Mouse (Mus musculus): Measurements from ENCODE around the gene Lmnb2.

The Lmnb2 gene

DNA sequence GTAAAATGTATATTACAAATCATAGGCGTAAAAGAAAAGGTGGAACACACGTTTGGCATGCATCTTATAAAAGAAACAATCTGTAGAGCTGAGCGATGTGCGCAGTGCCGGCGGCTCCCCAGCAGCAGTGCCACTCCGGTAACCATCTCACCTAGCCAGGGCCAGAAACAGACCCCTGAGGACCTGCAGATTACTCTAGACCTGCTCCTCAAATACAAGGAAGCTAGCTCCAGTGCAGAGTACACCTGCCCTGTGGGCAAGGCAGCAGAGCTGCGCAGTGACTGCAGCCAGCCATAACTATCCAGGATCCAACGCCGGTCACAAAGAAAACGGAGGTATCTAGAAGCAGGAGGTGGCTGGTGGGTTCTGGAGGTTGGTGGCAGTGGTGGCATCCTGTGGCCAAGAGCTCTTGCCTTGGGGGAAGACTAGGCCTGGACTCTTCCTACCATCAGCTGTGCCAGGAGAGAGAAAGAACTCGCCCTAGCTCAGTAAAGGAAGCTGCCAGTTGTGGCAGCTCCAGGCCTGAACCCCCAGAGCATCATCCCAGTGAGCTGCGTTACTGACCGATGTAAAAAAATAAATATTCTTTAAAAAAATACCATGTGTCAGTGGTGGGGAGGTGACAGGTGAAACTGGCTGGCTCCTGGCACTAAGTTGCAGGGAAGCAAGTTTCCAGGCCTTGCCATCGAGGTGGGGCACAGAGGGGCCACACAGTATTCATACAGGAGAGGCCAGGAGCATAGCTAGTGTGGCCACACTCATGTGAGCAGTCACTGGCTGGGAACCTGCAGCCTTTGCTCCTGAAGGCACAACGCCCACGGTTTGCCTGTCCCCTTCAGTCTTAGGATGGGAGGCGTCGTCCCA is 16.4 kb downstream of the Lmnb2 start:
- in situ Hi-C loops (cut with MboI; ENCODE audit: unreplicated experiment in 2 of 2) = no loop called here

DNA sequence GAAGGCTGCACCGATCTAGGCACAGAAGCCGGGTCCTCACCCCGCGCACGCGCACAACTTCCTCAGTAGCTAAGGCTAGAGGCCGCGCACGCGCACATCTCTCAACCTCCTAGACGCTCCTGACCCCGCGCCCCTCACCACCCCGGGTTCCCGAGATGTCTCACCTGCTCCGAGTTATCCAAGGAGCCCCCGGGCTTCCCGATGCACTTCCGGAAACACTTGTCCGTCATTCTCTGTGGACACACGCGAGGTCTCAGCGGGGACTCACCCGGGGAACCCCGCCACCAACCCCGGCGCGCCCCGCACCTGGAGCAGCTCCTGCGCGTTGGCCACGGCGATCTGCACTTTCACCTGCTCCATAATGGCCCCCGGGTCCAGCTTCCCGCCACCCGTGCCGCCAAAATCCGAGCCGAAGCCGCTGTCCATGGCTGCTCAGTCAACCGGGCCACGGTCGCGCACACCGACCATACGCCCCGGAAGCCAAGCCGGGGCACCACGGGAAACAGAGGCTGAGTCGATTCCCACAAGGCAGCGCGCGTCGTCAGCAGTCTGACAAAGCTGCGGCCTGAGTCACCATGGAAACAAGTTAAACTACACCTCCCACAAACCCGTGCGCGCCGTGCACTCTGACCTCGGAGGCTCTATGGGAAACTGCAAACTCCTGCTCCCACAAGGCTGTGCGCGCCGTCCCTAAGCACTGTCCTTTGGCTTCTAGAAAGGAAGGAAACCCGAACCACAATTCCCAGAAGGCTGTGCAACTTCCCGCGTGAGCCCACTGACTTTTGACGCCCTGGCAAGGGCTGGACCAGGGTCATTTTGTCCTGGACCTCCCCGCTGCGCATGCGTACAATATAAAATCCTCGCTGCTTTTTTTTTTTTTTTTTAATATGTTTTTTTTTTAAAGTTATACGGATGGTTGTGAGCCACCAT is 17.5 kb downstream of the Lmnb2 start, which contains the start of gene Timm13:
Gene Timm13, minus strand, starts transcription at position 652 of the 930 bp plus-strand sequence.
- in situ Hi-C loops (cut with MboI; ENCODE audit: unreplicated experiment in 2 of 2) = no loop called here

DNA sequence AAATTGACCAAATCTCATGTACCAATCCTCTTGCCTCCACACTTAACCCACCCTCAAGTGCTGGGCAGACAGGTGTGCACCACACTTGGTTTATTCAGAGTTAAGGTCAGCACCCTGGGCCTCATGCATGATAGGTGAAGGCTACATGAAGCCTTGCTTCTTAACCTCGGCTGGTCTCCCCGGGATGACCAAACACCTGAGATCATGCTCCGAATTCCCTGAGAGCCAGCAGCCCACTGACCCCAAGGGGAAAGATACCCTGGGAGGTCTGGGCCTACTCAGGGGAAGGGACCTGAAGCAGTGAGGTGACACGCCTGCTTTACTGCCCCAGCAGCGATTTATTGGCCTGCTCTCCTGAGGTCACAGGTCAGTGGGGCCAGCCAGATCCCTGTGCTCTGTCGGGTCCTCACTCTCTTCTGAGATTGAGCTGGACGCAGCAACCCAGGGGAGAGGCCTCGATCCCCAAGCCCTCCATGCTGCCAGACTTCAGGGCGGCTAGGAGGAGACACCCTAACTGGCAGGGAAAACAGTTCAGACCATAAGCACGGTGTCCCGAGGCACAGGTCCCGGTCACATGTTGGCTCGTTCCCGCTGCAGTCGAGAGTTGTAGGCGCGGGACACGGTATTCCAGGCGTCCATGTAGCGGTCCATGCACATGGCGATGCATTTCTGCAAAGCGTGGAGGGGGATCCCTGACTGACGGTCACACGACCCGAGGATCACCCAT is 18.3 kb downstream of the Lmnb2 start:
- in situ Hi-C loops (cut with MboI; ENCODE audit: unreplicated experiment in 2 of 2) = loop anchor here in 1 of 2 experiments (25.0 kb wide), 1 partner anchor 337 kb away; the partner anchor contains the start of gene Rexo1

DNA sequence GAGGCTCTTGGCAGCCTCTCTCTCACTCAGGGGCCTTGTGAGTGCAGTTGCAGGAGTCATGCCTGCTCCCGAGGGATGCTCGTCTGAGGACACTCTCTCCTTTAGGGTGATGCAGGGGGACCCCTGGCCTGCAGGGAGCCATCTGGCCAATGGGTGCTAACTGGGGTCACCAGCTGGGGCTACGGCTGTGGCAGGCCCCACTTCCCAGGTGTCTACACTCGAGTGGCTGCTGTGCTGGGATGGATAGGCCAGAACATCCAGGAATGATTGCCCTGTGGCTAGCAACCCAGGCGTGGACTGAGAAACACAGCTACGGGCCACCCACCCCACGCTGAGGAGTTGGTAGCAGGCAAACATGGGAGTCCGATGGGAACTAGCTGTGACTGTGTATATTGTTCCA is 19.0 kb downstream of the Lmnb2 start:
- in situ Hi-C loops (cut with MboI; ENCODE audit: unreplicated experiment in 2 of 2) = loop anchor here in 1 of 2 experiments (25.0 kb wide), 1 partner anchor 337 kb away; the partner anchor contains the start of gene Rexo1

DNA sequence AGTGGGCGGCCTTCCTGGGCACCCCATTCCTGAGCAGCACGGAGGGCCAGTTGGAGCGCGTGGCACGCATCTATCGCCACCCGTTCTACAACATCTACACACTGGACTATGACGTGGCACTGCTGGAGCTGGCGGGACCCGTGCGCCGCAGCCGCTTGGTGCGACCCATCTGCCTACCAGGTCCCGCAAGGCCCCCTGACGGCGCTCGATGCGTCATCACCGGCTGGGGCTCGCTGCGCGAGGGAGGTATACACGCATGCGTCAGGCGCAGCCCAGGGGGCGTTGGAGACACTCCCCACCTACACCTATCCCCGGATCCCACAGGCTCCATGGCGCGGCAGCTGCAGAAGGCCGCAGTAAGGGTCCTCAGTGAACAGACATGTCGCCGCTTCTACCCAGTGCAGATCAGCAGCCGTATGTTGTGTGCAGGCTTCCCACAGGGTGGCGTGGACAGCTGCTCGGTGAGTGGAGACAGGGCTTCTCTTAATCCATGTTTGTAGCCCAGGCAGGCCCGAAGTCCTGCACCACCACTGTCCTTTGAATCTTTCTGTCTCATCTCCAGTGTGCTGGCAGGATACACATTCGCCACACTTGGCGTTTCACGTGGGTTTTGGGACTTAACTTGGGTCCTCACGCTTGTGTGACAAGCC is 20.1 kb downstream of the Lmnb2 start:
- in situ Hi-C loops (cut with MboI; ENCODE audit: unreplicated experiment in 2 of 2) = loop anchor here in 1 of 2 experiments (25.0 kb wide), 1 partner anchor 336 kb away; the partner anchor contains the start of gene Rexo1

DNA sequence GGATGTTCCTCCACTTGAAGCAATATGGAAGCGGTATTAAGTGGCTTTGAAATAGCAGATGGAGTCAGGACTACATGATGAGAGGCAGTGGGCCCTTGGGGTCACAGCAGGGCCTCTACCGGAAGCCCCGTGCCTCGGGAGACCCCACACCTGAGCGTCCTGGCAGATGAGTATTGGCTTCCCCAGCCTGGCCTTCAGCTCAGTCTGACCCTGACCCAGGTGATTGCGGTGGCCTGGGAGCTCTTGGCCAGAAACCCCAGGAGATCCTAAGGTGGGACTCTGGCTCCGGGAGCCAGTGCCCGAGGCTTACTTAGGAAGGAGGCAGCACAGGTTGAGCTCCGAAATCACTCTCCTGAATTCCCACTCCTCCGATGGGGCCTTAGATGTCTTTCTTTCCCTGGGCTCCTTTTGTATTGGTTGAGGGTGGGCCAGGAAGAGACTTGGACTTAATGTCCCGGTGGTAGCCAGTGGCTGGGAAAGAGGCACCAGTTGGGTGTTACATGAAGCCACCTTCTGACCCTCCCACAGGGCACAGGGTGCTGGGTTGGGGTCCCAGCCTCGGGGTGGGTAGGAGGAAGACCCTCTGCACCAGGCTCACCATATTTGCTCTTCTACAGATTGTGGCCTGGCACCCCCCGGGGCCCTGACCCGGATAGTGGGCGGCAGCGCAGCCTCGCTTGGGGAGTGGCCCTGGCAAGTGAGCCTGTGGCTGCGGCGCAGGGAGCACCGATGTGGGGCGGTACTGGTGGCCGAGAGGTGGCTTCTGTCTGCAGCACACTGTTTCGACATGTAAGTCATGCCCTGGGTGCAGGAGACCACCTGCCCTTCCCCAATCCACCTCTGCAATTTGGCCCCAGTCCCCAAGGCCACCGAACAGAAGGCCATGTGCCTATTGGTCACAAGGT is 21.2 kb downstream of the Lmnb2 start:
- in situ Hi-C loops (cut with MboI; ENCODE audit: unreplicated experiment in 2 of 2) = loop anchor here in 1 of 2 experiments (25.0 kb wide), 1 partner anchor 335 kb away; the partner anchor contains the start of gene Rexo1

DNA sequence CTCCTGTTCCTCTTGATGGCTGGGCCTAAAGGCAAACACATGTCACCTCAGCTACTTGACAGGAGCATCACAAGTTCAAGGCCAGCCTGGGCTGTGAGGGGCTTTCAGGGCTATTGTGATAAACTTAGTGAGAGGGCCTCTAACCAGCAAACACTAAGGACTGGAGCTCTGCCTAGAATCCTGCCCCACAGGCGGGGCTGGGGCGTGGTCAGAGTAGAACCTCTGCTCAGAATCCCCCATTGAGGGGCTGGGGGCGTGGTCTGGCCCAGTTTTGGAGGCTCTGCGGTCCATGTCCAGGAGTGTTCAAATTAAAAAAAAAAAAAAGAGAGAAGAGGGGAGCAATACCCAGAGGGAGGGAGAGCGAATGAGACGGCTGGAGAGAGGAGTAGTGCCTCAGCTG is 22.3 kb downstream of the Lmnb2 start:
- in situ Hi-C loops (cut with MboI; ENCODE audit: unreplicated experiment in 2 of 2) = loop anchor here in 1 of 2 experiments (25.0 kb wide), 1 partner anchor 333 kb away; the partner anchor contains the start of gene Rexo1

DNA sequence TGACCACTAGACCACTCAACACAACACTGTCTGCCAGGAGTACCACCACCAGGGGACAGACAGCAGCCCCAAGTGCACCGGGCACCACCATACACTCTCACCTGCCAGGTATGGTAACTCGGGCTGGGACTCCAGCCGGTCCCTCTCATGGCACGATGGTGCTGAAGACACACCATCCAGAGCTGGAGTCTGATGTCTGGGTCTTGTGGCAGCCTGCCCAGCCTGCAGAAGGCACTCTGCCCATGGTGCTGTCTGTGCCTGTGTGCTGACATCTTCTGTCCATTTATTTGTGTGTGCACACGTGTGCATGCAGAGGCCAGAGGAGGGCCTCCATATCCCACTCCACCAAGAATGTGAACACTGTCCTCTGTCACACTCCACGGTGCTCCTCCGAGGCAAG is 22.9 kb downstream of the Lmnb2 start:
- in situ Hi-C loops (cut with MboI; ENCODE audit: unreplicated experiment in 2 of 2) = loop anchor here in 1 of 2 experiments (25.0 kb wide), 1 partner anchor 333 kb away; the partner anchor contains the start of gene Rexo1

DNA sequence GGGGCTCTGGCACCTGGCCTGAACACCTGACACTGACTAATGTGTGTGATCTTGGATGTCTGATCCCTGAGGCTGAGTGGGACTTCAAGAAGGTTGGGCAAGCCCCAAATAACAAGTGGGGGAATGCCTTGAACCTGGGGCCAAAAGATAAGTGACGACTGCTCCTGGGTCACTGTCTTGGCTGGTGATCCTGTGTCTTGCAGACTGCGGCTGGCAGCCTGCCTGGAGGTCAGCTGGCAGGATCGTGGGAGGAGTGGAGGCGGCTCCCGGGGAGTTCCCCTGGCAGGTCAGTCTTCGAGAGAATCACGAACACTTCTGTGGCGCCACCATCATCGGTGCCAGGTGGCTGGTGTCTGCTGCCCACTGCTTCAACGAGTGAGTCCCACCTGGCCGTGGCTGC is 30.9 kb downstream of the Lmnb2 start:
- in situ Hi-C loops (cut with MboI; ENCODE audit: unreplicated experiment in 2 of 2) = loop anchor here (5.0 to 25.0 kb wide), 2 partner anchors 40 to 325 kb away; partner anchors contain the start of gene Rexo1 (in 1 of the 2)

DNA sequence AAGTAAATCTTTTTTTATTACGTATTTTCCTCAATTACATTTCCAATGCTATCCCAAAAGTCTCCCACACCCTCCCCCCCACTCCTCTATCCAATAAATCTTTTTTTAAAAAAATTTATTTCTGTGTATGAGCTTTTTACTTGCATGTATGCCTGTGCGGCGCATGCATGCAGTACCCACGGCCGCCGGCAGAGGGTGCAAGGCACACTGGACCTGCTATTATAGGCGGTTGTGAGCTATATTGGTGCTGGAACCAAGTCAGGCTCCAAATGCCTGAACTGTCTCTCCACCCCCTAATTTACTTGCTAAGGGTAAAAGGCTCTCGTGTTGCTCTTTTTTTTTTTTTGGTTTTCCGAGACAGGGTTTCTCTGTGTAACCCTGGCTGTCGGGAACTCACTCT is 36.7 kb downstream of the Lmnb2 start:
- in situ Hi-C loops (cut with MboI; ENCODE audit: unreplicated experiment in 2 of 2) = loop anchor here (5.0 to 25.0 kb wide), 4 partner anchors 46 to 319 kb away; partner anchors contain the start of gene Rexo1 (in 1 of the 2)

DNA sequence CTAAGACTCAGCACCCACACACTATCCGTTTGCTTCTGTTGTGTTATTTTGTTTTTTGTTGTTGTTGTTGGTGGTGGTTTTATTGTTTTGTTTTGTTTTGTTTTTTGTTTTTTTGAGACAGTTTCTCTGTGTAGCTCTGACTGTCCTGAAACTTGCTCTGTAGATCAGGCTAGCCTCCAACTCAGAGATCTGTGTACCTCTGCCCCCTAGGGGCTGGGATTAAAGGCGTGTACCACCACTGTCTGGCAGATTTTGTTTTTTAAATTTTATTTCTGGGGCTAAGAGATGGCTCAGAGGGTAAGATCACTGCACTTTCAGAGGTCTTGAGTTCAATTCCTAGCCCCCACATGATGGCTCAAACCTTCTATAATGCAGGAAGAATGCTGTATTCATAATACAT is 37.1 kb downstream of the Lmnb2 start:
- in situ Hi-C loops (cut with MboI; ENCODE audit: unreplicated experiment in 2 of 2) = loop anchor here (5.0 to 25.0 kb wide), 4 partner anchors 46 to 319 kb away; partner anchors contain the start of gene Rexo1 (in 1 of the 2)

DNA sequence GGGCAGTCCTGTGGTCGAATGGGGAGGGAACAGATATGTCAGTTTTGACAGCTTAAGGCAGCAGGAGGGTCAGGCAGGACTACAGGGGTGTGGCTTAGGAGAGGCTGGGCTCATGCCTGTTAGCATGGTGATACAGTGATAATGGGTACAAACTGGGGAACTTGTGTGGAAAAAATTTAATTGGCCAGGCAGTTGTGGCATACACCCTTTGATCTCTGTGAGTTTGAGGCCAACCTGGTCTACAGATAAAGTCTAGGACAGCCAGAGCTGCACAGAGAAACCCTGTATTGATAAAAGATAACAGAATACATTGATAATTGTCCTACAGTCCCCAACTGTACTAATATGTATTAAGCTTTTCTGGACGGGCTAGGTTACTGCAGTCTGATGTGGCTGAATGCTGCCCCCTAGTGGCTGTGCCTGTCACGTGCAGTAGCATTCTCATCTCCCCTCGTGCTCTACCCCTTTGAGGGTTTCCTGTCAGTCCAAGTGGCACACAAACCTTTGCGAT is 37.9 kb downstream of the Lmnb2 start:
- in situ Hi-C loops (cut with MboI; ENCODE audit: unreplicated experiment in 2 of 2) = loop anchor here (5.0 to 25.0 kb wide), 4 partner anchors 47 to 318 kb away; partner anchors contain the start of gene Rexo1 (in 1 of the 2)

DNA sequence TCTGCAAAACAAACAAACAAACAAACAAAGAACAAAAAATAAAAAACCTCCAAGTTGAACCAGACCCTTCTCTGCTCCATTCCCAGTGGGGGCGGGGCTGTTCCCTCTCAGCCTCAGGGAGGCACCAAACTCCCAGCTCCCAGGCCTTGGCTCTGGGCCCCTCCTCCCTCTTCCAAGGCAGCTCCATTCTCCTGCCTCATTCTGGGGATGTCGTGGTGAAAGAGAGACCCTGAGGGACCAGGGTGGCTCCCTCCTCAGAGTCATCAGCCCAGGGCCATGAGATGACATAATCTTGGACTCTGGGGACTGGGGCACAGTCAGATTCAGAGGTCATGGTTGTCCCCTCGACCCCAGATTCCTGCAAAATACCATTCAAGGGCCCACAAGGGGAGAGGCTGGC is 41.5 kb downstream of the Lmnb2 start:
- in situ Hi-C loops (cut with MboI; ENCODE audit: unreplicated experiment in 2 of 2) = loop anchor here (5.0 to 25.0 kb wide), 3 partner anchors 54 to 314 kb away; partner anchors contain the start of gene Rexo1 (in 1 of the 2)

DNA sequence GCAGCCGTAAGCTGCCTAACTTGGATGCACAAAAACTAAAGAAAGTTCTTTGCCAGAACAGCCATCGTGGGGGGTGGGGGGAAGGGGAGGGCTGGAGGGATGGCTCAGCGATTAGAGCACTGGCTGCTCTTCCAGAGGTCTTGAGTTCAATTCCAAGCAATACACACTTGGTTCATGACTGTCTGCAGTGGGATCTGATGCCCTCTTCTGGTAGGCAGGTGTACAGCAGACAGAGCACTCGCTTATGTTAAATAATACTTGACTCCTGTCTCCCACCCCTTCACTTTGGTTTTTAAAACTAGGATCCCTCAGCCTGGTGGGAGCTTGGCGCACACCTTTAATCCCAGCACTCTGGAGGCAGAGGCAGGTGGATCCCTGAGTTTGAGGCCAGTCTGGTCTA is 42.0 kb downstream of the Lmnb2 start:
- in situ Hi-C loops (cut with MboI; ENCODE audit: unreplicated experiment in 2 of 2) = loop anchor here (5.0 to 25.0 kb wide), 3 partner anchors 54 to 314 kb away; partner anchors contain the start of gene Rexo1 (in 1 of the 2)

DNA sequence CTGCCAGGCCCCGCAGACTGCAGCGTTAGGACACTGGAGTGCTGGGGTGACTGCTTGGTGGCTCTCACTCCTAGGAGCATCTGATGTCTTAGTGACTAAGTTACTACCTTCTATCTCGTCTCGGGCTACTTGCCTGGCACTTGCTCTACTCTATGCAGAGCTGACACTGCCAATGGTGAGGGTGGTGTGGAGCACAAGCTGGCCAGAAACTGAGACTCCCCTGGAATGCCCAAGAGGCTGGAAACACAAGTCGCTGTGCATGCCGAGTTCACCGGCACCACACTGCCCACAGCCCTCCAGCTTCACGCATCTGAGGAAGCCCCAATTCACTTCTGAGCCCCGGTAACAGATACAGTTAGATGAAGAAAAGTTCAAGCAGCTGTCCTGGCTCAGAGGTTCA is 44.0 kb downstream of the Lmnb2 start:
- in situ Hi-C loops (cut with MboI; ENCODE audit: unreplicated experiment in 2 of 2) = no loop called here

DNA sequence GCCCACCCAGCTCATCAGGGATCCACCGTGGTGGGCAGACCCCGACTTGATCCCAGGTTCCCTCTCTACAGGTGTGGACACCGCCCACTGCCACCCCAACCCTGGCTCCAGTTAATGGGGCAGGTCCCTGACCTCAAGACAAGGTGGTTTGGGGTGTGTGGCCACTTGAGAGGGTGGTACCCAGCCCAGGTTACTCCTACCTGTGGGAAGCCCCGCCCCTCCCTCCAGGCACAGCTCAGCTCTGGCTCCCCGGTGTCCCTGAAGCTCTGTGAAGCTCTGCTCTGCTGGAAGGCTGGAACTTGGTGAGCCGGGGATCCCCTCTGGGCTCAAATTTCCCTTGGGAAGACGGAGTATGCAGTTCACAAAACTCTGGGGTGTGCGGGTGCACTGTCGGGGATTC is 46.5 kb downstream of the Lmnb2 start, which contains the start of gene Tmprss9:
Gene Tmprss9, plus strand, starts transcription at position 268 of the 400 bp plus-strand sequence.
- in situ Hi-C loops (cut with MboI; ENCODE audit: unreplicated experiment in 2 of 2) = no loop called here

DNA sequence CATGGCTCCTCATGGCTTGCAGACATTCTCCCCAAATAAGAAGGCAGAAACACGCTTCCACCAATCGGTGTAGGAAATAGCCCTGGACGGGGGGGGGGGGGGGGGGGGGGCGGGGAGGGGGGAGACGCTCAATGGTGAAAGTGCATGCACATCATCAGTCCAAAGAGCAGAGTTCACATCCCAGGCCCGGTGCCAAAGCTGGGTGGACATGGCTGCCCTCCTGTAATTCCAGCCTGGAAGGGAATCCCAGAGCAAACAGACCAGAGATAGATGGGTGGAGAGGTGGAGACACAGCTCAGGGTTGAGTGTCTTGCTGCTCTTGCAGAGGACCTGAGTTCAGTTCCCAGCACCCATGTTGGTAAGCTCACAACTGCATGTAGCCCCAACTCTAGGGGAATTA is 47.1 kb downstream of the Lmnb2 start:
- in situ Hi-C loops (cut with MboI; ENCODE audit: unreplicated experiment in 2 of 2) = no loop called here

DNA sequence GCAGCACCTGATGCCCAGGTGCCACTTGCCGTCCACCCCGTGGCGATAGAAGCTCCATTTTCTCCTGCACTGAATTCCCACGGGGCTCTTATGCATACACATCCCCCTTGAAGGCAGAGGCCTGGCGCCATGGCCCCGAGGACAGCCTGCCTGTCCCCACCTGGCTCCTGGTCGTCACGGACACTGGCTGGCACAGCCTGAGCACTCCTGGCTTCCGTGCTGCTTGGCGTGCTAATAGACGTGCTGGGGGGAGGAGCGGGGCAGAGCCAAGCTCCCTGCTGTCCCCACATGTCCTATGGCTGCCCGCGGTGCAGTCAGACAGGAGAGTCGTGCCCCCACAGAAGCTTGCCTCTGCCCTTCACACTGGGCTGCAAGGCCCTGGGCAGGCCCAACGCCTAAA is 53.6 kb downstream of the Lmnb2 start:
- in situ Hi-C loops (cut with MboI; ENCODE audit: unreplicated experiment in 2 of 2) = no loop called here

All from v-Abl transformed pro-B cells (cell line).